Mouse (Mus musculus) cortical plate, adult 2 months (tissue): ENCODE measurements at regions not wholly inside any gene's neighbourhood (a gene's known extent, or its start where the extent isn't known, plus 50 kb on each side); places are given as distances from the start of the nearest gene placed in this dataset.

ENCODE experiments used
- H3K27ac ChIP-seq: fragments of 200-500 bp; 2 replicates; pipeline ENCODE4 v1.5.1; 2012; ENCODE audit warnings: low read length, control low read depth, inconsistent platforms; ENCODE audit not compliant: insufficient read depth
- H3K4me1 ChIP-seq: fragments of 200-500 bp; 2 replicates; pipeline ENCODE4 v1.6.1; 2011; ENCODE audit warnings: low read length; ENCODE audit not compliant: control insufficient read depth, insufficient read depth
- H3K4me3 ChIP-seq: fragments of 200-500 bp; 2 replicates; pipeline ENCODE4 v1.5.1; 2011; ENCODE audit warnings: mild to moderate bottlenecking, low read length, control low read depth; ENCODE audit not compliant: insufficient read depth
- CTCF ChIP-seq: fragments of 200-500 bp; IDR thresholded peaks from 2 replicates; pipeline ENCODE4 v1.5.1; 2011; ENCODE audit warnings: mild to moderate bottlenecking, control low read depth, low read length; ENCODE audit not compliant: insufficient read depth; ENCODE audit errors: extremely low read depth
- POLR2A ChIP-seq: fragments of 200-500 bp; IDR thresholded peaks from 2 replicates; pipeline ENCODE4 v1.6.1; 2011; ENCODE audit warnings: mild to moderate bottlenecking, low read length, control low read depth; ENCODE audit not compliant: insufficient read depth; ENCODE audit errors: extremely low read depth

DNA sequence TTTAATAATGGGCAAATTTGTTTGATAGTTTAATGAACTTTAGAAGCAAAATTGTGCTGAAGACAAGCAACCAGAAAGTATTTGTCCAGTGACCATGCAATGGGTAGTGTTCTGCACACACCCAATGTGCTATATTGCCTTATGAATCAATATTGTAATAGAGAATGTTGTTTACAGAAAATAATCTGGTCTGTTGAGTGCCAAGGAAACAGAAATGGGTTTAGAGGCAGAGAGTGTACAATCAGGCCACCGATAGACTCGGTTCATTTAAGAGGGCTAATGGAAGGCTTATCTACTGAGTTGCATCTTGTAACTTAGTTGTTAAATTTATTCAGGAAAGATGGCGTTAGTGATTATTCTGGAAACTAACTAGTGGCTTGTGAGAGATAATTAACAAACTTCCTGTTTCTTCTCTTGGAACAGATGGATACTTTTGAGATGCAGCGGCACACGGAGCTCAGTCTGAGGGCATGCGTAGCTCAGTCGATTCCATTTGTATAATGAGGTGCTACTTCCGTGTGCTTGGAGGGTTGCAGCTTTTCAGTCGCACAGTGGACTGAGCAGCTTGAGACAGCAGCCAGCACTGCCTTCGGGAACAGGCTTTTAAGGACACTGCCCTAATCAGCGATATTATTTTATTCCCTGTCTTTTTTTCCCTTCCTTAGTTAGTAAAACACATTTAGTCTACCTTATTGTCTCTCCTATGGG lies 171.6 kb upstream of the Pkn2 start:
- Histone ChIP-seq H3K4me3 (no peak overlapping the region), H3K27ac (no peak overlapping the region), H3K4me1 (no peaks in the 10 kb centered on the region)
- TF ChIP-seq CTCF (no peak), POLR2A (no peak)

DNA sequence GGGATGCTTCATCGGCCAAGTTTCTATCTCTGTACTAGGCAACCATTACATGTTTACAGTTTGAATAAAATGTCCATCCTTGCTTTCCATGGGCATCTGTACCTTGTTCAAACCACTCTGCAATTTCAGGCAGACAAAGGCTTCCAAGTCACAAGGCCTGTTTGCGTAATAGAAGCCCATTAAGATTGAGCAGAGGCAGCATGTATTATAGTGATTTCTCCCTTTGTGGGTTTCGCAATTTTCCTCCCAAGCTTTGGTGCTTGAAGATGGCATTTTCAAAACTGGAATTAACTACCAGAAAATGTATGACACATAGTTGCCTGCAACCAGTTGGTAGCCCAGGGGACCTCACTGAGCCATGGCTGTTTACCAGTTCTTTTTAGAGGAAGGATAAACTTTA lies 158.9 kb upstream of the Pkn2 start:
- Histone ChIP-seq H3K27ac (no peak overlapping the region), H3K4me1 (no peaks in the 10 kb centered on the region), H3K4me3 (no peak overlapping the region)
- TF ChIP-seq CTCF (no peak), POLR2A (no peak)

DNA sequence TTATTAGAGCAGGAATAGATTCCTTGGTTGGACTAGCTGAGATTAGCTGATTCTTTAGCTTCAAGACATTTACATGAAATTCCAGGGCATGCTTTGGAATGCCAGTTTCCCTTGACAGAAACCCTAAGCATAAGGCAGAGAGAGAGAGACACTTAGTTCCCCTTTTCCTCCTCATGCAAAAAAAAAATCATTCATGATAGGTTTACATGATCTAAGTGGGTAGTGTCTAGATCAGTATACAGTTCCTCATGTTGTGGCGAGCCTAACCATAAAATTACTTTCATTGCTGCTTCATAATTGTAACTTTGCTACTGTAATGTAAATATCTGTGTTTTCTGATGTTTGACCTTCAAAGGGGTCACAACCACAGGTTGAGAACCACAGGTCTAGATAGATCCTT lies 154.3 kb upstream of the Pkn2 start:
- H3K4me3 ChIP-seq, result no peak overlapping the region
- TF ChIP-seq POLR2A, result no peak
- TF ChIP-seq CTCF, result no peak

DNA sequence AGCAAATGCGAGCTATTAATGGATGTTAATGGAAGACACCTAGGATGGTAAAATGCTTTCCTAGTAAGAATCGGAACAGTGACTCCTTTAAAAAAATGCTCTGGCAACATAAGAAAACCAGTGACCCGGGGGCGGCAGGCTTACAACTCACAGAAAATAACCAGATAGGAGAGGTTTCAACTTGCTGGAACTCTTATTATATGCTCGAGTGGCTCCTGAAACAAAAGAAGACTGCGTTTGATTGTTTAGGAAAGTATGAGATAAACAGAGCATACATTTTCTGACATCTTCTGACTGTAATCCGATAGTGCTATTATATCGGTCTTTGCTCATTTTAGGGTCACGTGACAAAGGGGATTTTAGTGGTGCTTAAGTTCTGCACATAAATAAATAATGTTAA lies 152.8 kb upstream of the Pkn2 start:
- H3K27ac ChIP-seq, result no peak overlapping the region
- H3K4me1 ChIP-seq, result no peaks in the 10 kb centered on the region
- TF ChIP-seq CTCF (no peak), POLR2A (no peak)
- no peak overlapping the region for H3K4me3 ChIP-seq

More for the DNA sequence above, 154.3 kb upstream of the Pkn2 start:
- no peaks in the 10 kb centered on the region for H3K4me1 ChIP-seq
- no peak overlapping the region for H3K27ac ChIP-seq

DNA sequence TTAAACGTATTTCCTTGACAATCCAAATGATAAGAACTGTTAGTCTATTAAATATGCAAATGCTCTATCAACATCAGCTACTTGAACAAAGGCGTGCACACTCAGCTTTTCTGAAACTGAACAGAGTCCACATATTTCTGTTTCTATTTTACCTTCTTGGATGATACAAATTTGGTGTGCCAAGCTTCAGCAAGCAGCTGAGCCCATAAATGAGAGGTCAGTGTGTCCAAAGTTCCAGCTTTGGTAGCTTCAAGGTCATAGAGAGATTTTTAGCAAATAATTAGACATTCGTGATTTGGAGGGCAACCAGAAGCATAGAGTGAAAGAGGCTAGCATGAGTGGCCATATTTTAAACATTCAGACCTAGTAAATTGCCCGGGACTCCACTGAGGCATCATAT lies 140.7 kb upstream of the Pkn2 start:
- TF ChIP-seq CTCF (no peak), POLR2A (no peak)
- H3K4me3 ChIP-seq, result no peak overlapping the region
- no peak overlapping the region for H3K27ac ChIP-seq
- H3K4me1 ChIP-seq, result no peaks in the 10 kb centered on the region

DNA sequence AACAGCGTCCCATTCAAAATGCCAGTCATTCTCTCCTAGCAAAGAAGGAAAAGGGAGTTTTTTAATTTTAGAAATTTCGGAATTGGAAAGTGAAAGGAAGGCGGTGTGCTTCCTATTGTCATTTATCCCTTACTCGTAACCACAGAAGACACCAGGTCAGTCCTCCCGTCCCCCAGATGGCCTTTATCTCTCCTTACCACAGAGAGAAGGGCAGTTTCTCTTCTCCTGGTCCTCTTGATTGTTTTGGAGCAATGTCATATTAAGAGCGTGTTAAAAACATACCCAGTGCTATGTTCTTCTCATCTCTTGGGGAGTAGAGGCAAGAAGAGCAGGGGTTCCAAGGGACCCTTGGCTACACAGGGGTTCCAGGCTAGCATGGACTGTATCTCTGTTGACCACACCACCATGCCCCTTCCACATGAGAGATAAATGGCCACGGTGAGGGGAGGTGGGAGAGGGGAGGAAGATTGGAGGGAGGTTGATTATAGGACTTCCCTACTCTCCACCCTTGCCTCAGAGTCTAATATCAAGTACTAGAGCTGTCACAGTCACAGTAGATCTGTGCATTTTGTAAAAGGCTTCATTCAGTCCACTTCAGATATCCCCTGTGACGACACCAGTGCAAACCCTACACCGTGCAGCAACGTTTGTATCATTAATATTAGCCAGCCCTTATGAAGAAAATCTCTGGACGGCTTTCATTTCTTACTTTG lies 139.5 kb upstream of the Pkn2 start:
- H3K4me1 ChIP-seq, result no peaks in the 10 kb centered on the region
- TF ChIP-seq CTCF, result no peak
- TF ChIP-seq POLR2A, result no peak
- no peak overlapping the region for H3K4me3 ChIP-seq
- no peak overlapping the region for H3K27ac ChIP-seq

DNA sequence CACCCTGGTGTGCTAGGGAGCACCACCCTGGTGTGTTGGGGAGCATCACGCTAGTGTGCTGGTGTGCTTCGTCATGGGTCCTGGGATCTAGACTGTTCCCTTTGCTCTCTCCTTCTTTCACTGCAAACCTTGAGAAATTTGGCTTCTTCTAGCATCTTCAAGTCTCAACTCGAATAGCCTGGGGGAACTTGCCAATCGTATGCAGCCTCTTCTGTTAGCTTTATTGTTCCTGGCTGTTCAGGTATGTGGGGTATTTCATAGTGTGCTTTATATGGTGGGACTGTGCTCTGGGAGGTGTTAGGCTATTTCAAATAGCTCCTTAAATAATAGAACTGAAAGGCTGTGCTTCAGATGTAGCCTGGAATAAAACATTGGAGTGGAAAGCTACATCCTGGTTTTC lies 135.7 kb upstream of the Pkn2 start:
- Histone ChIP-seq H3K4me3 (no peak overlapping the region), H3K27ac (no peak overlapping the region)
- TF ChIP-seq POLR2A, result no peak
- no peak for TF ChIP-seq CTCF

DNA sequence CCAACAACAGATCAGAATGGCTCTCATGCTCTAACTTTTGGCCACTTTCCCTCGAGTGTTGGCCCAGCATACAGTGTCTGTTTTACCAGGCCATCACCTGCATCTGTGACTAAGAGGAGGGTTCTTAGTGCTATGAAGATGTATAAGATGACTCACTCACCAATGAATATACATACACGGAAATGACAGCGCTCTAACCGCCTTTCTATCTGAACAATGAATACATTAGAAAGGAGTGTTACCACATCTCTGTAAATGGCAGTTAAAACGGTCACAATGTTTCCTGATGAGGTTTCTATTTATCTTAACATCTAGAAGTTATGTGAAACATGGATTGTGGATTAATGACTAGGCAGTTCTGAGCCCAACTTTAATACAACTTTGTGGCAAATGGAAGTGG lies 135.0 kb upstream of the Pkn2 start:
- Histone ChIP-seq H3K4me1 (no peaks in the 10 kb centered on the region), H3K4me3 (no peak overlapping the region), H3K27ac (no peak overlapping the region)
- TF ChIP-seq POLR2A (no peak), CTCF (no peak)

More for the DNA sequence above, 135.7 kb upstream of the Pkn2 start:
- no peaks in the 10 kb centered on the region for H3K4me1 ChIP-seq

DNA sequence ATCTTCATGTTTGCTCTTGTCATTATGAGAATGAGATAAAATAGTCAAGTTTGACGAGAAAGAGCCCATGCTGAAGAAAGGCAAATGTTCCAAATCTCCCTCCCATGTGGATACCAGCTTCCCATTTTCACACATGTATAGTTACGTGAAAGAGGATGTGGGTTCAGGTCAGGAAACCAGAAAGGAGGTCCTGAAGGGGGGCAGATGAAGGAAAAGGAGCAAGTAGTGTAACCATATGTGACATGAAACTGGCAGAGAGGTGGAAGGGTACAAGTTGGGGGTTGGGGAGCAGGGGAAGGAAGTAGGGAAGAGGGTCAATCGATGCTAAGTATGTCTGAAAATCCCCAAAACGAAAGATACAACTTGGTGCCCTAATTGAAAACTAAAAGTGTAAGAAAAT lies 132.6 kb upstream of the Pkn2 start:
- no peak overlapping the region for H3K4me3 ChIP-seq
- TF ChIP-seq CTCF (no peak), POLR2A (no peak)
- no peak overlapping the region for H3K27ac ChIP-seq
- H3K4me1 ChIP-seq, result no peaks in the 10 kb centered on the region

DNA sequence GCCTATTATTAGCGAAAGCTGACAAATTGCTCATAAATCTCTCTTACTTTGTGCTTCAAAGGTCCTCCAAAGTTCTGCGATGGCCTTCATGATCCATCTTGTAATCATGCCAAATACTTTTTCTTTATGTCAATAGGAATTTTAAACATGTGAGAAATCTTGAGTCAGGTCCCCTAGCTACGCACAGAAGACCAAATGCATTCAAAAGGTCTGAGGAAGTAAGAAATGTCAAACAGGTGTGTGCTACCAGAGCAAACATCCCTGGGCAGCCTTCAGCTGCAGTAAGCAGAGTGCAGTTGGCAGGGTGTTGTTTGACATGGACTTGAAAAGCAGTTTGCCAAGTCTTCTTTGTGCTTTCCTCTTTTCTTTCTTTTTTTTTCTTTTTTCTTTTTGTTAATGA lies 125.2 kb upstream of the Pkn2 start:
- TF ChIP-seq CTCF (no peak), POLR2A (no peak)
- Histone ChIP-seq H3K4me1 (no peaks in the 10 kb centered on the region), H3K27ac (no peak overlapping the region), H3K4me3 (no peak overlapping the region)

DNA sequence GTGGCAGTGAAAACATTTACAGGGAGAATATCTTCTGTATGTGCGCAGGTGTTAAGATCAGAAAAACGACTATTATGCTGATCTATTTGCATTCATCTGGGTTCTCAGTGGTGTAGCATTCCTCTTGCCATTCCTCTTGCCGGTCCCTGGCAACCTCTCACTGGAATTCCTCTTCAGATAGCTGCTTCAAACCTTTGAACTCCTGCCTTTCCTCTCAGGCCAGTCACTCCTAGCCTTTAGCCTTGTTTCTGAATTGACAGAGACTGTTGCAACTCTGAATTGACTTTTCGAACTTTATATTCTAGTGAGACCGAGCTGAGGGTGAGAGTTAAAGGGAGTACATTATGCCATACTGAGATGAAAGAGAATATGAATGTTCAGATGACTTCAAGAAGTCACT lies 120.1 kb upstream of the Pkn2 start:
- TF ChIP-seq POLR2A (no peak), CTCF (no peak)
- Histone ChIP-seq H3K4me1 (no peaks in the 10 kb centered on the region), H3K27ac (no peak overlapping the region), H3K4me3 (no peak overlapping the region)
